Mouse (Mus musculus) MEL (cell line): ENCODE data around the gene Fscn2. TPM values are rescaled to one million over a fixed set of nuclear protein-coding genes. Genes with fewer than 3 reads are reported as not detected.

ENCODE experiments used
- DNase-seq: peaks from one replicate; pipeline ENCODE4 v3.0.0; 2011; ENCODE audit warnings: low read depth, low spot score
- H3K27ac ChIP-seq: 2 replicates; pipeline ENCODE4 v1.5.1; 2012; ENCODE audit warnings: low read depth, mild to moderate bottlenecking, control low read depth, low read length, moderate library complexity; ENCODE audit not compliant: control insufficient read depth
- H3K27me3 ChIP-seq, 2 experiments: fragments of 150-350 bp in 1 of 2; sonication (generic) in 1 of 2; 2 replicates each; pipeline ENCODE4 v1.6.1; 2012; ENCODE audit warnings: low read length in 2 of 2, mild to moderate bottlenecking in 2 of 2, improper control_type of control experiment in 1 of 2, moderate library complexity in 1 of 2; ENCODE audit not compliant: insufficient read depth in 2 of 2, control insufficient read depth in 1 of 2
- H3K36me3 ChIP-seq, 2 experiments: 2 replicates each; pipeline ENCODE4 v1.6.1; 2012 to 2014; ENCODE audit warnings: low read length in 2 of 2, improper control_type of control experiment in 1 of 2, inconsistent platforms in 1 of 2, mild to moderate bottlenecking in 1 of 2; ENCODE audit not compliant: insufficient read depth in 2 of 2, control insufficient read depth in 1 of 2
- H3K4me1 ChIP-seq, 2 experiments: fragments of 150-350 bp in 1 of 2; sonication (generic) in 1 of 2; 2 replicates each; pipeline ENCODE4 v1.6.1; 2012; ENCODE audit warnings: low read length in 2 of 2, improper control_type of control experiment in 1 of 2, mild to moderate bottlenecking in 1 of 2; ENCODE audit not compliant: insufficient read depth in 2 of 2, control insufficient read depth in 1 of 2
- H3K4me3 ChIP-seq, 2 experiments: fragments of 150-350 bp in 1 of 2; sonication (generic) in 1 of 2; 2 replicates each; pipeline ENCODE4 v1.5.1; 2012; ENCODE audit warnings: low read depth in 2 of 2, low read length in 2 of 2, mild to moderate bottlenecking in 2 of 2, moderate library complexity in 2 of 2, control low read depth in 1 of 2, improper control_type of control experiment in 1 of 2; ENCODE audit not compliant: control insufficient read depth in 1 of 2, insufficient read depth in 1 of 2
- H3K79me2 ChIP-seq: 2 replicates; pipeline ENCODE4 v1.6.1; 2012; ENCODE audit warnings: mild to moderate bottlenecking, low read length, moderate library complexity; ENCODE audit not compliant: control insufficient read depth, poor library complexity, insufficient read depth
- H3K9ac ChIP-seq: 2 replicates; pipeline ENCODE4 v1.6.1; 2012; ENCODE audit warnings: low read depth, mild to moderate bottlenecking, control low read depth, low read length, moderate library complexity; ENCODE audit not compliant: control insufficient read depth, poor library complexity, severe bottlenecking
- H3K9me3 ChIP-seq: fragments of 150-350 bp; sonication (generic); replicated peaks from 2 replicates; pipeline ENCODE4 v1.6.1; 2012; ENCODE audit warnings: mild to moderate bottlenecking, low read length, improper control_type of control experiment, moderate library complexity; ENCODE audit not compliant: insufficient read depth
- BHLHE40 ChIP-seq: IDR thresholded peaks from 2 replicates; pipeline ENCODE4 v1.6.1; 2012; ENCODE audit warnings: low read depth, mild to moderate bottlenecking, inconsistent platforms, low read length, improper control_type of control experiment, borderline replicate concordance
- CTCF ChIP-seq, 3 experiments: IDR thresholded peaks in 2 of 3; conservative IDR thresholded peaks in 1 of 3; 2 replicates each; pipeline ENCODE4 v1.5.1; 2011 to 2012; ENCODE audit warnings: low read length in 3 of 3, low read depth in 2 of 3, mild to moderate bottlenecking in 2 of 3, improper control_type of control experiment in 1 of 3, inconsistent platforms in 1 of 3, mixed read lengths in 1 of 3, moderate library complexity in 1 of 3; ENCODE audit not compliant: control insufficient read depth in 1 of 3, insufficient read depth in 1 of 3, poor library complexity in 1 of 3, severe bottlenecking in 1 of 3
- E2F4 ChIP-seq: IDR thresholded peaks from 2 replicates; pipeline ENCODE4 v1.6.1; 2011; ENCODE audit warnings: low read depth, low read length, improper control_type of control experiment, borderline replicate concordance
- ELF1 ChIP-seq: IDR thresholded peaks from 2 replicates; pipeline ENCODE4 v1.6.1; 2014; ENCODE audit warnings: low read depth, mild to moderate bottlenecking, inconsistent platforms, low read length, improper control_type of control experiment, moderate library complexity
- EP300 ChIP-seq, 2 experiments: IDR thresholded peaks; 2 replicates each; pipeline ENCODE4 v1.6.1; 2011; ENCODE audit warnings: improper control_type of control experiment in 2 of 2, low read length in 2 of 2, low read depth in 1 of 2, mild to moderate bottlenecking in 1 of 2
- GABPA ChIP-seq: IDR thresholded peaks from 2 replicates; pipeline ENCODE4 v1.6.1; 2012; ENCODE audit warnings: low read depth, mild to moderate bottlenecking, inconsistent platforms, low read length, improper control_type of control experiment, moderate library complexity
- HCFC1 ChIP-seq: IDR thresholded peaks from 2 replicates; pipeline ENCODE4 v1.6.1; 2012; ENCODE audit warnings: low read depth, mild to moderate bottlenecking, inconsistent platforms, low read length, improper control_type of control experiment, moderate library complexity
- KAT2A ChIP-seq: conservative IDR thresholded peaks from 2 replicates; pipeline ENCODE4 v1.6.1; 2012; ENCODE audit warnings: low read depth, low read length, improper control_type of control experiment, inconsistent platforms
- MAFK ChIP-seq: IDR thresholded peaks from 2 replicates; pipeline ENCODE4 v1.6.1; 2011; ENCODE audit warnings: low read depth, mild to moderate bottlenecking, low read length, improper control_type of control experiment, borderline replicate concordance
- MAZ ChIP-seq: IDR thresholded peaks from 2 replicates; pipeline ENCODE4 v1.6.1; 2012; ENCODE audit warnings: low read depth, mild to moderate bottlenecking, inconsistent platforms, low read length, improper control_type of control experiment
- MYC ChIP-seq: IDR thresholded peaks from 2 replicates; pipeline ENCODE4 v1.6.1; 2011; ENCODE audit warnings: low read depth, mild to moderate bottlenecking, low read length, improper control_type of control experiment, moderate library complexity
- NRF1 ChIP-seq: IDR thresholded peaks from 2 replicates; pipeline ENCODE4 v1.6.1; 2014; ENCODE audit warnings: low read depth, mild to moderate bottlenecking, inconsistent platforms, low read length, improper control_type of control experiment, moderate library complexity; ENCODE audit not compliant: poor library complexity, insufficient read depth, severe bottlenecking
- POLR2AphosphoS2 ChIP-seq: IDR thresholded peaks from 2 replicates; pipeline ENCODE4 v1.6.1; 2011; ENCODE audit warnings: low read length, improper control_type of control experiment
- RAD21 ChIP-seq: IDR thresholded peaks from 2 replicates; pipeline ENCODE4 v1.6.1; 2011; ENCODE audit warnings: mild to moderate bottlenecking, low read depth, low read length, improper control_type of control experiment
- RCOR1 ChIP-seq: IDR thresholded peaks from 2 replicates; pipeline ENCODE4 v1.6.1; 2012; ENCODE audit warnings: low read depth, mild to moderate bottlenecking, inconsistent platforms, low read length, improper control_type of control experiment
- SIN3A ChIP-seq: IDR thresholded peaks from 2 replicates; pipeline ENCODE4 v1.6.1; 2012; ENCODE audit warnings: low read length, improper control_type of control experiment, inconsistent platforms
- TAL1 ChIP-seq: IDR thresholded peaks from 2 replicates; pipeline ENCODE4 v1.6.1; 2012; ENCODE audit warnings: mild to moderate bottlenecking, inconsistent platforms, low read length, moderate library complexity, mixed read lengths
- UBTF ChIP-seq: IDR thresholded peaks from 2 replicates; pipeline ENCODE4 v1.6.1; 2012; ENCODE audit warnings: low read depth, mild to moderate bottlenecking, inconsistent platforms, low read length, improper control_type of control experiment, moderate library complexity, borderline replicate concordance; ENCODE audit not compliant: insufficient read depth
- ZC3H11A ChIP-seq: IDR thresholded peaks from 2 replicates; pipeline ENCODE4 v1.6.1; 2012; ENCODE audit warnings: low read depth, mild to moderate bottlenecking, inconsistent platforms, low read length, improper control_type of control experiment
- ZKSCAN1 ChIP-seq: IDR thresholded peaks from 2 replicates; pipeline ENCODE4 v1.6.1; 2012; ENCODE audit warnings: low read depth, mild to moderate bottlenecking, inconsistent platforms, low read length, improper control_type of control experiment, moderate library complexity
- ZNF384 ChIP-seq: IDR thresholded peaks from 2 replicates; pipeline ENCODE4 v1.6.1; 2012; ENCODE audit warnings: low read depth, mild to moderate bottlenecking, inconsistent platforms, low read length, improper control_type of control experiment
- polyA plus RNA-seq, 2 experiments: library from polyadenylated mRNA; stranded (reverse) in 1 of 2; unstranded in 1 of 2; fragments of >175 nt in 1 of 2; fragments of >200 nt in 1 of 2; gene quantifications; 2 replicates each; pipeline versions ENCODE4 v1.2.1 to v1.2.4; 2012; ENCODE audit warnings: low replicate concordance in 2 of 2, low read depth in 1 of 2; ENCODE audit not compliant: insufficient read length in 2 of 2, insufficient read depth in 1 of 2, missing spikeins in 1 of 2
- total RNA-seq: library from RNA; depleted of rRNA; stranded (reverse); fragments of 300-350 nt; gene quantifications from 2 replicates; pipeline ENCODE4 v1.2.3, GENCODE M21; 2012

The Fscn2 gene
- total and polyA plus RNA-seq, 3 experiments, result 0.61 to 0.62 TPM; not detected in 1

DNA sequence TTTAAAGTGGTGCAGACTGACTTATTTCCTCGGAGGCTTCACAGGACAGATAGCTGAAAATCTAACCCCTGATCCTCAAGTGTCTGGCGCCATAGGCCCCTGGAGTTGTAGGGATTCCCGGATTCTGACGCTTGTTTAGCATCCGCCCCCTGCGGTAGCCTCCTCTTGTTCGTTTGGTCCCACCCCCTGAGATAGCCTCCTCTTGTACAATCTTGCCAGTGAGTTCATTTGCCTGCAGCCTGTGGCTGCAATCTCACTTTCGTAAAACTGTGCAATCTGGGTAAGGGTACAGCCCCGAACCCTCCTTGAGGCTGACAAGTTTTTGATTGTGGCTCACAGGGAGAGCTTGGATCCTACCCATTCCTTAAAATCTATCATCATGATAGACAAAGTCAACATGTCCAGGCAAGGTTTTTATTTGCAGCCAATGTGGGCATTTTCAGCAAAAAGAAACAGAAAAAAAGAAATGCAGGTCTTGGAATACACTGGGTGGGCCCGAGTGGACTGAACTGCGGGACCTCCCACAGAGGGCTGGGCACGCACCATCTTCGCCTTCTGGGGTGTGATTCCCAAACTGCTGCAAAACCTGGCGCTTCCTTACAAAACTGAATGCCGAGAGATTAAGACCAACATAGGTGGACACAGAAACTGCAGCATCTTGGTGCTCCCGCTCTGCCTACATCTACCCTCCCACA, 46.5 kb upstream of the Fscn2 start:
- Histone ChIP-seq H3K79me2 (peaks cover 2% of the 10 kb centered on the region; the same call in 1 of the 2 replicates), H3K27ac (no peak overlapping the region; the same call in 1 of the 2 replicates), H3K9ac (peak overlapping the region; percentile 73; the same call in 1 of the 2 replicates), H3K4me3 (peak overlapping the region in 1 of 2 experiments; percentile 55; a peak in 2 of 4 replicates), H3K27me3 (no peaks in the 10 kb centered on the region), H3K4me1 (peaks cover 2 to 17% of the 10 kb centered on the region in 2 experiments; a peak in 3 of 4 replicates)
- no peak for DNase-seq
- TF ChIP-seq RAD21, result no peak
- TF ChIP-seq, all 39 proteins: peak for 0
- H3K9me3 ChIP-seq, result no peaks in the 10 kb centered on the region
- peaks cover 0 to 10% of the 10 kb centered on the region in 2 experiments; a peak in 2 of 4 replicates for H3K36me3 ChIP-seq

- Histone ChIP-seq H3K27ac (peak overlapping the region; percentile 85), H3K9ac (peak overlapping the region; percentile 73), H3K4me3 (peak overlapping the region; percentile 55 to 63), H3K4me1 (peaks cover 2 to 15% of the 10 kb centered on the region in 2 experiments; a peak in 3 of 4 replicates), H3K79me2 (peaks cover 2% of the 10 kb centered on the region; the same call in 1 of the 2 replicates), H3K27me3 (no peaks in the 10 kb centered on the region), H3K36me3 (peaks cover 0 to 10% of the 10 kb centered on the region in 2 experiments; a peak in 2 of 4 replicates), H3K9me3 (no peaks in the 10 kb centered on the region)
- DNase-seq, result no peak
- TF ChIP-seq ZKSCAN1, result no peak
- no peak for TF ChIP-seq BHLHE40
- no peak for TF ChIP-seq KAT2A
- no peak for TF ChIP-seq MAFK
- TF ChIP-seq E2F4, result 0 out of 2 replicates have a peak, but pooled peaks have one; percentile 2
These were observed 45.9 kb upstream of the Fscn2 start for GRCm38 (mm10) chr11:120315416-120315761.

DNA sequence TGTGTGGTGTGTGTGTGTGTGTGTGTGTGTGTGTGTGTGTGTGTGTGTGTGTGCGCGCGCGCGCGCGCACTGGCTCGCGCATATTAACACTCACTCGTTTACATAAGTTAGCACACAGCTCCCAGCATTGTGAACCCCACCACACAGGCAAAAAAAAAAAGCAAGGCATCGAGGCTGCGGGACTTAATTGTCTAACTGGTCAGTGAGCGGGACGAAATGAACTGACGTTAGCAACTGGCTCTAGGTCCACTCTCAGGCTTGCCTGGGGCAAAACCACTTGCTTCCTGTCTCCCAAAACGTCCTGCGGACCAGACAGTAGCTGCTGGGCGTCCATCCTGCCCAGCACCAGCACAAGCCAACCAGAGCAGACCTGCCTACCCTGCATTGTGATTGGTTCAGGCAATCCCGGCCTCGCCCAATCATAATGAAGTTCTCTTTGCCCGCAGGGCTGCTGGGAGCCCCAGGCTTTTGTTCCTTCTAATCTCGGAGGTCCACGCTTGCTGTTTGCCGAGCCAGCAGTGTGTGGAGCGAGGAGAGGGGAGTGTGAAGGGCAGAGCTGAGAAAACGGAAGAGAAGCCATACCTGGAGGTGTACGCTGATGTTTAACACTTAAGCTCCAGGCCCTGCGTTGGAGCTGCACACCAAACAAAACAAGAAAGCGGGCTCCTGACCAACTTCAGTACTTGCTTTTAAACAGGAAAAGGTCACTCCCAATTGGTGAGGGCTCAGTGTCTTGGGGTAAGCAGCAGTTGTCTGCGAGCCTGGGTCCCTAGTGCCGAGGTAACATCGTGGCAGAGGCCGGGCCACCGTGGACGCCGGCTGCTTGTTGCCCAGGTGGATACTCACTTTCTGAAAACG, 45.3 kb upstream of the Fscn2 start:
- Histone ChIP-seq H3K79me2 (peaks cover 2% of the 10 kb centered on the region; the same call in 1 of the 2 replicates), H3K36me3 (peaks cover 0 to 10% of the 10 kb centered on the region in 2 experiments; a peak in 2 of 4 replicates), H3K27ac (peak overlapping the region; percentile 93), H3K9me3 (no peaks in the 10 kb centered on the region), H3K4me3 (peak overlapping the region; percentile 63 to 65), H3K4me1 (peaks cover 2 to 13% of the 10 kb centered on the region in 2 experiments; a peak in 3 of 4 replicates), H3K27me3 (no peaks in the 10 kb centered on the region), H3K9ac (peak overlapping the region; percentile 77)
- DNase-seq, result peak; percentile 99
- TF ChIP-seq TAL1 (peak; percentile 66), ZNF384 (peak; percentile 88), UBTF (no peak; the same call in 1 of the 2 replicates), POLR2AphosphoS2 (peak; percentile 99), GABPA (no peak), KAT2A (no peak), EP300 (IDR thresholded peaks at IDR 0.05; ENCODE audit: low read depth in 1 of 2, low read length in 2 of 2) (peak; percentile 44 to 56; a peak in 1 of 4 replicates), ZC3H11A (no peak), MAZ (peak; percentile 82), MYC (peak; percentile 89), SIN3A (peak; percentile 78), RCOR1 (no peak), ZKSCAN1 (no peak), BHLHE40 (no peak), HCFC1 (peak; percentile 83), CTCF (IDR thresholded peaks at IDR 0.05 in 2 of 3, conservative IDR thresholded peaks at IDR 0.05 in 1 of 3; ENCODE audit: control insufficient read depth in 1 of 3, insufficient read depth in 1 of 3, low read depth in 2 of 3, low read length in 3 of 3, poor library complexity in 1 of 3, severe bottlenecking in 1 of 3) (no peak), NRF1 (peak; percentile 69), ELF1 (no peak; the same call in 1 of the 2 replicates)
